Mouse (Mus musculus) stomach, embryonic 15.5 days (tissue): ENCODE data around the gene Gucy1a1. TPM values are rescaled to one million over a fixed set of nuclear protein-coding genes. Genes with fewer than 3 reads are reported as not detected.

Experiments
- ATAC-seq: fragments of 200-750 bp; cut with Nextera tagmentation; 2 replicates; pipeline ENCODE4 v1.8.0; 2017; ENCODE audit warnings: low read depth, moderate number of reproducible peaks, moderate TSS enrichment; ENCODE audit not compliant: insufficient read depth, low FRiP score
- H3K27ac ChIP-seq: fragments of 300-500 bp; sonication (generic); 2 replicates; pipeline ENCODE4 v1.5.1; 2015; ENCODE audit warnings: mild to moderate bottlenecking, inconsistent platforms
- H3K27me3 ChIP-seq: fragments of 300-500 bp; sonication (generic); replicated peaks from 2 replicates; pipeline ENCODE4 v1.6.1; 2015; ENCODE audit warnings: inconsistent platforms
- H3K36me3 ChIP-seq: fragments of 300-500 bp; sonication (generic); 2 replicates; pipeline ENCODE4 v1.6.1; 2015; ENCODE audit warnings: inconsistent platforms
- H3K4me1 ChIP-seq: fragments of 300-500 bp; sonication (generic); 2 replicates; pipeline ENCODE4 v1.6.1; 2015; ENCODE audit warnings: inconsistent platforms
- H3K4me2 ChIP-seq: fragments of 300-500 bp; sonication (generic); 2 replicates; pipeline ENCODE4 v1.6.1; 2015; ENCODE audit warnings: mild to moderate bottlenecking, inconsistent platforms
- H3K4me3 ChIP-seq: fragments of 300-500 bp; sonication (generic); replicated peaks from 2 replicates; pipeline ENCODE4 v1.5.1; 2015; ENCODE audit warnings: inconsistent platforms
- H3K9ac ChIP-seq: fragments of 300-500 bp; sonication (generic); 2 replicates; pipeline ENCODE4 v1.6.1; 2015; ENCODE audit warnings: inconsistent platforms
- H3K9me3 ChIP-seq: fragments of 300-500 bp; sonication (generic); 2 replicates; pipeline ENCODE4 v1.6.1; 2016; ENCODE audit warnings: inconsistent platforms
- WGBS: fragments of 180-500 bp; shearing (Covaris S2); methylation state at CpG from one replicate; pipeline ENCODE4 v1.1.7; 2015; 5-methylcytosine and 5-hydroxymethylcytosine counted together
- polyA plus RNA-seq: library from polyadenylated mRNA; unstranded; fragments of >200 nt; fragmentation: Nextera tagmentation; extraction: Ambion mirVana; gene quantifications from 2 replicates; pipeline ENCODE4 v1.2.1, GENCODE M21; 2015

Gucy1a1 gene
- polyA plus RNA-seq, 1 experiment from 2014 or later = 46.0 TPM

GRCm38 (mm10) chr3:82138002-82138667 is 7.5 kb downstream of the Gucy1a1 start:
- H3K27me3 ChIP-seq = no peaks in the 10 kb centered on the region
- no peak overlapping the region for H3K4me2 ChIP-seq
- WGBS = 74% methylated on average over 13 of the region's 13 CpGs
- no peak overlapping the region for H3K9ac ChIP-seq
- H3K9me3 ChIP-seq = no peaks in the 10 kb centered on the region
- H3K4me1 ChIP-seq = peaks cover 5% of the 10 kb centered on the region; the same call in 1 of the 2 replicates
- no peak overlapping the region for H3K4me3 ChIP-seq
- no peak for ATAC-seq
- no peak overlapping the region for H3K27ac ChIP-seq
- H3K36me3 ChIP-seq = no peaks in the 10 kb centered on the region

GRCm38 (mm10) chr3:82135483-82135882 is 10.1 kb downstream of the Gucy1a1 start:
- no peaks in the 10 kb centered on the region for H3K9me3 ChIP-seq
- no peaks in the 10 kb centered on the region for H3K4me1 ChIP-seq
- no peak overlapping the region for H3K4me2 ChIP-seq
- WGBS = 72% methylated on average over 1 of the region's 1 CpGs
- H3K36me3 ChIP-seq = no peaks in the 10 kb centered on the region
- no peak overlapping the region for H3K27ac ChIP-seq
- H3K27me3 ChIP-seq = no peaks in the 10 kb centered on the region
- H3K9ac ChIP-seq = no peak overlapping the region
- H3K4me3 ChIP-seq = no peak overlapping the region
- no peak for ATAC-seq

GRCm38 (mm10) chr3:82129258-82129657 is 16.3 kb downstream of the Gucy1a1 start:
- no peaks in the 10 kb centered on the region for H3K27me3 ChIP-seq
- H3K27ac ChIP-seq = no peak overlapping the region
- H3K9ac ChIP-seq = no peak overlapping the region
- no peaks in the 10 kb centered on the region for H3K4me1 ChIP-seq
- H3K4me2 ChIP-seq = no peak overlapping the region
- H3K36me3 ChIP-seq = no peaks in the 10 kb centered on the region
- WGBS = 67% methylated on average over 1 of the region's 1 CpGs
- H3K9me3 ChIP-seq = no peaks in the 10 kb centered on the region
- H3K4me3 ChIP-seq = no peak overlapping the region
- no peak for ATAC-seq

GRCm38 (mm10) chr3:82124567-82124966 is 21.0 kb downstream of the Gucy1a1 start:
- H3K4me2 ChIP-seq = no peak overlapping the region
- H3K27ac ChIP-seq = no peak overlapping the region
- H3K4me1 ChIP-seq = no peaks in the 10 kb centered on the region
- H3K9ac ChIP-seq = no peak overlapping the region
- no peak overlapping the region for H3K4me3 ChIP-seq
- H3K36me3 ChIP-seq = no peaks in the 10 kb centered on the region
- H3K9me3 ChIP-seq = no peaks in the 10 kb centered on the region
- ATAC-seq = no peak
- WGBS = 75% methylated on average over 1 of the region's 1 CpGs
- H3K27me3 ChIP-seq = no peaks in the 10 kb centered on the region

GRCm38 (mm10) chr3:82118916-82119315 is 26.7 kb downstream of the Gucy1a1 start:
- Histone ChIP-seq H3K4me3 (no peak overlapping the region), H3K4me2 (no peak overlapping the region), H3K36me3 (no peaks in the 10 kb centered on the region), H3K27me3 (no peaks in the 10 kb centered on the region), H3K4me1 (no peaks in the 10 kb centered on the region), H3K9ac (no peak overlapping the region), H3K27ac (no peak overlapping the region), H3K9me3 (no peaks in the 10 kb centered on the region)
- 87% methylated on average over 1 of the region's 1 CpGs for WGBS
- no peak for ATAC-seq

- Histone ChIP-seq H3K9ac (no peak overlapping the region), H3K27ac (no peak overlapping the region), H3K27me3 (no peaks in the 10 kb centered on the region), H3K36me3 (no peaks in the 10 kb centered on the region), H3K4me3 (no peak overlapping the region), H3K9me3 (no peaks in the 10 kb centered on the region), H3K4me2 (no peak overlapping the region), H3K4me1 (no peaks in the 10 kb centered on the region)
- WGBS = 41% methylated on average over 2 of the region's 2 CpGs
- no peak for ATAC-seq
Observed at GRCm38 (mm10) chr3:82112439-82112838, 33.1 kb downstream of the Gucy1a1 start.

GRCm38 (mm10) chr3:82111986-82112385 is 33.6 kb downstream of the Gucy1a1 start:
- H3K36me3 ChIP-seq = no peaks in the 10 kb centered on the region
- H3K4me3 ChIP-seq = no peak overlapping the region
- H3K27ac ChIP-seq = 0 out of 2 replicates have a peak overlapping the region, but pooled peaks have one; percentile 4
- H3K4me2 ChIP-seq = no peak overlapping the region
- H3K9me3 ChIP-seq = no peaks in the 10 kb centered on the region
- H3K27me3 ChIP-seq = no peaks in the 10 kb centered on the region
- no peak overlapping the region for H3K9ac ChIP-seq
- H3K4me1 ChIP-seq = no peaks in the 10 kb centered on the region
- no peak for ATAC-seq
- 46% methylated on average over 3 of the region's 3 CpGs for WGBS

- Histone ChIP-seq H3K27ac (no peak overlapping the region), H3K4me1 (no peaks in the 10 kb centered on the region), H3K4me3 (no peak overlapping the region), H3K9ac (no peak overlapping the region), H3K4me2 (no peak overlapping the region), H3K36me3 (no peaks in the 10 kb centered on the region), H3K27me3 (no peaks in the 10 kb centered on the region), H3K9me3 (no peaks in the 10 kb centered on the region)
- ATAC-seq = no peak
- WGBS = 91% methylated on average over 15 of the region's 15 CpGs
Observed at GRCm38 (mm10) chr3:82108951-82109350, 36.6 kb downstream of the Gucy1a1 start.

GRCm38 (mm10) chr3:82104229-82104628 is 41.4 kb downstream of the Gucy1a1 start:
- no peak for ATAC-seq
- WGBS = 60% methylated on average over 6 of the region's 6 CpGs
- Histone ChIP-seq H3K4me2 (no peak overlapping the region), H3K9ac (no peak overlapping the region), H3K27me3 (no peaks in the 10 kb centered on the region), H3K4me3 (no peak overlapping the region), H3K36me3 (0 out of 2 replicates have a peak, but pooled peaks cover 5% of the 10 kb centered on the region), H3K27ac (no peak overlapping the region), H3K4me1 (no peaks in the 10 kb centered on the region), H3K9me3 (no peaks in the 10 kb centered on the region)

- Histone ChIP-seq H3K9ac (no peak overlapping the region), H3K36me3 (0 out of 2 replicates have a peak, but pooled peaks cover 8% of the 10 kb centered on the region), H3K4me2 (no peak overlapping the region), H3K4me1 (no peaks in the 10 kb centered on the region), H3K27ac (no peak overlapping the region), H3K9me3 (no peaks in the 10 kb centered on the region), H3K4me3 (no peak overlapping the region), H3K27me3 (no peaks in the 10 kb centered on the region)
- WGBS = 78% methylated on average over 6 of the region's 6 CpGs
- no peak for ATAC-seq
Observed at GRCm38 (mm10) chr3:82099127-82099526, 46.5 kb downstream of the Gucy1a1 start.

- 0 out of 2 replicates have a peak, but pooled peaks cover 8% of the 10 kb centered on the region for H3K36me3 ChIP-seq
- no peak for ATAC-seq
- no peak overlapping the region for H3K27ac ChIP-seq
- H3K4me1 ChIP-seq = no peaks in the 10 kb centered on the region
- no peak overlapping the region for H3K4me3 ChIP-seq
- H3K27me3 ChIP-seq = no peaks in the 10 kb centered on the region
- no peaks in the 10 kb centered on the region for H3K9me3 ChIP-seq
- no peak overlapping the region for H3K9ac ChIP-seq
- H3K4me2 ChIP-seq = no peak overlapping the region
- WGBS = 75% methylated on average over 2 of the region's 2 CpGs
Observed at GRCm38 (mm10) chr3:82096801-82097200, 48.8 kb downstream of the Gucy1a1 start.

- peak within 1 kb of the TSS; percentile 84 for H3K27ac ChIP-seq
- peak; percentile 91 for ATAC-seq
- no peaks in the 10 kb centered on the region for H3K27me3 ChIP-seq
- peak within 1 kb of the TSS; percentile 56 for H3K9ac ChIP-seq
- no peaks in the 10 kb centered on the region for H3K36me3 ChIP-seq
- peak within 1 kb of the TSS; percentile 87 for H3K4me2 ChIP-seq
- 0 out of 2 replicates have a peak, but pooled peaks cover under 1% of the 10 kb centered on the region for H3K4me1 ChIP-seq
- WGBS = 2% methylated on average over 25 of the region's 25 CpGs
- no peaks in the 10 kb centered on the region for H3K9me3 ChIP-seq
- peak within 1 kb of the TSS; percentile 59 for H3K4me3 ChIP-seq
Observed at GRCm38 (mm10) chr3:82074201-82074851, 71.3 kb downstream of the Gucy1a1 start, which contains the start of gene Gucy1b1. TSS of gene Gucy1b1 (minus strand) at chr3:82074689.
